Mouse (Mus musculus) left cerebral cortex, adult 9 months (tissue): Measurements from ENCODE around the gene Tdrd1.
"Not testable (repeated sequence)": the region's sequence is repeated elsewhere in the genome, so short reads cannot be mapped to it uniquely, and the experiment has no call there.

ENCODE experiments used
- DNase-seq, 2 experiments: peaks; one replicate each; pipeline ENCODE4 v3.0.0; 2022; ENCODE audit warnings: low spot score in 2 of 2

Gene Tdrd1

DNA sequence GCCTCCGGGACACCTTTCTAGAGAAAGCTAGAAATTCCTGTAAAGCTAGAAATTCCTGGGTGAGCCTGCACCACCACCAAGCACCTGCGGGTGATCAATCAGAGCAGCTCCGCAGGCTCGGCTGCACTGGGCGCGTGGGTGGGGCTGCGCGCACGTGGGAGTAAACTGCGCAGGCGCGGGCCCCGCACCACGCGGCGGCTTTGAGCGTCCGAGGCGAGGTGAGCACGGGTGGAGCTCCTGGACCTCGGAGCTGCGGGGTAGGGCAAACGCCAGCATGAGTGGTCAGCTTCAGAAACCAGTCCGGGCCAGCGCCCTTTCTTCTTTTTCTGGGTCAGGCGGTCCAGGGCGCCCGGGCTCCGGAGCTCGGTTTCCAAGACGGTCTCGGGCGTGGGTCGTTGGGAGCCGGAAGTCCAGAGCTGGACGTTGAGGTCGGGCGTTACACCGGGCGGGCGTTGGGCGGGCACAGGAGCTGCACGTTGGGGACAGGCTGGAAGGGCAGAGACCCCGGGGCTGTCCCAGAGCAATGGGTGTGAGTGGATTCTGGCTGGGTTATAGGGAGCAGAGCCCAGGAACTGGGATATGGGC is at the start of gene Tdrd1:
TSS of gene Tdrd1 (plus strand) at position 163 of the 585 bp plus-strand sequence.
- DNase-seq = no peak

DNA sequence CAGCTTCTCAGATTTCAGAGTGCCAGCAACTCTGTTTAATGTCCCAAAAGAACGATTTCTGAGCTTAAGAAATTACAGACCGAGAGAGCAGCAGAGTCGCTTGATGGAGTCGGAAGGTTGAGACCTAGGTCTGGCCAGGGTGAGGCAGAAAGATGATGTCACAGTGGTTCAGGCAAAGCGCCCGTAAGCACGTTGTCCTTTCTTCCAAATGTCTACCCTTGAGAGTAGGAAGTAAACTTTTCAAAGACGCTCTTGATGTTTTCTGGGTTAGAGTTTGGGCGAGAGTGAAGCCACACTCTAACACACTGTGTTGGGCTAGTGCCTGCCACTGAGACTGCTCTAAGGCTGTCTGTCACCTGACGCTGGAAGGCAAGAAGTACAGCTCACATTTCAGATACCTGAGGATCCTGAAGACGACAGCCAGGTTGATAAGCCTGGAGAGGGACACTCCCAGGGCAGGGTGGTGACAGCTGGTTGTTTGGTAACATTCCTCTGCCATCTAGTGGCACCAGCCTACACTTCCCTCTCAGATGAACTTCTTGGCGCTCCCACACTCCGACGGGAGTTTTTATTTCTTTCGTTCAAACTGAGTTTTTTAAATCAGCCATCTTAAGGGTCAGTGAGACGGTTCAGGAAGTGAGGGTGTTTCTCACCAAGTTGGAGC is 49.2 kb upstream of the Tdrd1 start:
- DNase-seq = peak in 1 of 2 experiments; percentile 52

- not testable (repeated sequence) for DNase-seq
These were observed 47.5 kb upstream of the Tdrd1 start for GRCm38 (mm10) chr19:56778532-56778931.

DNA sequence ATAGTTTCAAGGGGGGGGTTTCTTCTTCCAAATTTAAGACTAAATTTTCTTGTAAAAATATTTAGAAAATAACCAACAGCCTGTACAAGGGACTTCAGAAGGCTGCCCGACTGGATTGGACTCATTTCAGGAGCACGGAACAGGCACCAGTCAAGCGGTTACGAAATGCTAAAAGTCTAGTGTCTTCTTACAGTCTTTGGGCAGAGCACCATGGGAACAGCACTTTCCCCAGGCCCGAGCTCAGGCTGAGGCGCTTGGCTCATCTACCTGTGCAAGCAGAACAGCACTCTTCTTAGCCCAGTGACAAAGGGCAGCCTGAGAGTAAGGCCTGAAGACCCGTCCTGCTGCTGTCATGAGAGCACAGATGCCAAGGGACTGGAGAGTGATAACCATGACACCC is 38.1 kb upstream of the Tdrd1 start:
- DNase-seq = no peak

DNA sequence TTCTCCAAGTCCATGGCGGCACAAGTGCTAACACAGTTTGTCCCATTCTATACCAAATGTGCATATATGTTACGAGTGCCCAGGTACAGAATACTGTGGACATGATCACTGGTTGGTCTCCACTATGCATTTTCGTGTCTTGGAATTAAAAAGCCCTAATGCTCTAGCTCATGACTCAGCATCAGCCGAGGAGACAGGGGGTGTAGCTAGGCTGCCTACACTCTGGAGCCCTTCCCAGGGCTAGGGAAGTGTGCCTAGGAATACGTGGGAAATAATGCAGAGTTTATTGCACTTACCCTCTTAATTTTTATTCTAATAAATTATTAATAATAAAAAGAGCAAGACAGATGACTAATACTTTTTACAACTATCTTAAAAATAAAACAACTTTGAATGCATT is 37.1 kb upstream of the Tdrd1 start:
- DNase-seq = no peak

- no peak for DNase-seq
These were observed 28.6 kb upstream of the Tdrd1 start for GRCm38 (mm10) chr19:56797376-56797775.

GRCm38 (mm10) chr19:56800226-56800625 is 25.8 kb upstream of the Tdrd1 start:
- no peak for DNase-seq

GRCm38 (mm10) chr19:56800930-56801655 is 24.9 kb upstream of the Tdrd1 start:
- no peak for DNase-seq

DNA sequence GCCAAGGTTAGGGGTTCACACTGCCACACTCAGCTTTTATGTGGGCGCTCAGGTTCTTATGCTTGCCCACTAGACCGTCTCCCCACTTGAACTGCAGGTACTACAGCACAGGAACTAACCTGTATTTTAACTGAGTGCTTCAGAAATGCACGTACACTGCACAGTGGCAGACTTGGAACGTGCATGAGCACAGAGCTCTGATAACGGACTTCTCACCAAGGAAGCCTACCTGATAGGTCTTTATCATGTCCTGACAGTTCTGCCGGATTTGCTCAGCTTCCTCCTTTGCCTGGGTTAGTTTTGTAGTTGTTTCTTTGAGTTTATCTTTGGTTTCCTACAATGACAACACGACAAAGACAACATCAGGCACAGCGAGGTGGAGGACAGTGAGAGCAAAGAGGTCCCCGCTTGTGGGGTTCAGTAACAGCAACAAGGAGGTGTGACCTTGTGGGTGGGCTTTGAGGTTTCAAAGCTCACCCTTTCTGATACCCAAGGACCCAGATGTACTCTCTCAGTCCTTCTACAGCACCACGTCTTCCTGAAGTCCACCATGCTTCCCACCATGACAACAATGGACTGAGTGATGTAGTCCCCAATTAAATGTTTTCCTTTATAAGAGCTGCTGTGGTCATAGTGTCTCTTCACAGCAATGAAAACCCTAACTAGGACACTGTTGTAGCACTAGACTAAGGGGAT is 24.2 kb upstream of the Tdrd1 start:
- DNase-seq = no peak

GRCm38 (mm10) chr19:56802352-56802746 is 23.7 kb upstream of the Tdrd1 start:
- DNase-seq = no peak

DNA sequence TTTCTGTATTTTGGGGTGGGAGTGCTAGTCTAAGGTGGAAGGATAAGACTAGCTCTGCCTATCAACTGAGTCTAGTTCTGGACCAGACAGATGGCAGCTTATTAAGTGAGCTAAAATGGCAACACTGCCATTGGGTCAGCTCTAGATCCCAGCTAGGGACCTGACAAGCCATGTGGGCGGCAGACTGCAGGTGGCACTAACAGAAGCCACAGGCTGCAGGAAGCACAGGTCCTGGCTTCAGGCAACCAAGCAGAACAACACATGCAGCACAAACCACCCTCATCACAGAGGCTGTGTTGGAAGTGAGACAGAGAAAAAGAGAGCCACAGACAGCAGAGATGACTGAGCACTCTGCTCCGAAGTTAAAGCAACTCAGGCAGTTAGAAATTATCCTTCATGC is 20.6 kb upstream of the Tdrd1 start:
- DNase-seq = no peak

DNA sequence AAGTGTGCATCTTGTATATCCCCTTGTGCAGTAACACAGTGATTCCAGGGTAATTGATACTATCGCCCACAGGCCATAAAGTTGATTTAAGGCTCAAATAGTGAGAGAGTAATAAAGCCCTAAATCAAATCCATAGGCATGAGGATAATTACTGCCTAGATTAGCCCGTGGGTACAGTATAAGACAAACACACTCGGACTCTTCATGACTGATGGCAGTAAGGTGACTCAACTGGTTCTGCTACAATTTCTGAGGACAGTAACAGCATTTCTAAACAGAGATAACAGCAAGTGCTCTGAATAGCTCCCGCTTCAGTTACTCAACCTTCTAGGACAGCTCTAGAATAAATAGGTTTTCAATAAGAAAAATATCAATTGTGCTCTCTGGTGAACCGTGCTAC is 18.9 kb upstream of the Tdrd1 start:
- DNase-seq = no peak

GRCm38 (mm10) chr19:56808771-56809170 is 17.2 kb upstream of the Tdrd1 start:
- DNase-seq = no peak

GRCm38 (mm10) chr19:56810641-56811146 is 15.3 kb upstream of the Tdrd1 start:
- DNase-seq = no peak

- peak in 1 of 2 experiments; percentile 30 for DNase-seq
These were observed 14.4 kb upstream of the Tdrd1 start for GRCm38 (mm10) chr19:56811590-56811989.

DNA sequence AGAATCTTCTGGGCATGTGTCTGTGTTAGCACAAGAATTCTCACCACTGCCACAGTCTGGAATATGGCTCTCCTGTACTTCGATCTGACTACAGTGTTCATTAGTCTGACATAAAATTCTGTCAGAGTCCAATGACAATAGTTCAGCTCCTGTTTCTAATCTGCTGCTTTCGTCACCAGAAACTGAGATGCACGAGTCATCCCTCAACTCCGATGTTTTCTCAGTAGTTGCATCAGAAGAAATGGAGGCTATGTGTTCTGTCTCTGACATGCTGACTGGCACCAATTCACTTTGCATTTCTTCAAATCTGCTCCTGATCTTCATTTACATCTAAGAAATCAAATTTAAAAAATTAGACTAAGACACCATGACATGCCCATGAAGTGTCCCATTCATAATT is 12.6 kb upstream of the Tdrd1 start:
- no peak for DNase-seq

GRCm38 (mm10) chr19:56817851-56818526 is 8.0 kb upstream of the Tdrd1 start:
- DNase-seq = peak in 1 of 2 experiments; percentile 20

- no peak for DNase-seq
These were observed 4.8 kb upstream of the Tdrd1 start for GRCm38 (mm10) chr19:56821040-56821797.

DNA sequence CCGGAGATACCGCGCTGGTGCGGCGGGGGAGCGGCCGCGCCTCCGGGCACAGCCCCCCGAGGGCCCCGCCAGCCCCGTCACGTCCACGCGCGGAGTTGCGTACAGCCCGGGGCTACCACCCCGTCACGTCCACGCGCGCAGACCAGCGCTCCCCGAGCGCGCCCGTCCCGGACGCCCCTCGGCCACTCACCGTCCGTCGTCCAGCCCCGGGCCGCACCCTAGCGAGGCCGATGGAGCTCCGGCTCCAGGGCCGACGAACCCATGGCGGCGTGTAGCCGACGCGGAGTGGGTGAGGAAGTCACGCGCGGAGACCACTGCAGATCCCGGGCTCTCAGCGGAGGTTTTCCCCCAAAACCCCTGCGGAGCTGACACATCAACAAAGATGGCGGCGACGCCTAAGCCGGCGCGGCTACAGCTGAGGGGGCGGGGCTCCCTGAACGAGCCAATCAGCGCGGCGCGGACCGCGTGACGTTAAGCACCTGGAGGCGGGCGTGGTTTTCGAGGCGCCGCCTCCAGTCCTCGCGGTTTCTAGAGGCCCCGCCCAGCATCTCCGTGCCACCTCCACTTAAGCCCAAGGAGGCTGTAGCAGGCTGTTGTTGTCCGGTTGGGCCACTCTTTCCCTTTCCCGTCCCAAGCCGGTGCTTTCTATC is 4.1 kb upstream of the Tdrd1 start, which contains the start of gene Ccdc186:
TSS of gene Ccdc186 (minus strand) at position 393 of the 650 bp plus-strand sequence.
- DNase-seq = peak; percentile 86 to 97

GRCm38 (mm10) chr19:56822448-56822836 is 3.6 kb upstream of the Tdrd1 start:
- DNase-seq = no peak
